Mouse (Mus musculus): ENCODE measurements at regions not wholly inside any gene's neighbourhood (a gene's known extent, or its start where the extent isn't known, plus 50 kb on each side); places are given as distances from the start of the nearest gene placed in this dataset.
"Not testable (repeated sequence)": the region's sequence is repeated elsewhere in the genome, so short reads cannot be mapped to it uniquely, and the experiment has no call there.

DNA sequence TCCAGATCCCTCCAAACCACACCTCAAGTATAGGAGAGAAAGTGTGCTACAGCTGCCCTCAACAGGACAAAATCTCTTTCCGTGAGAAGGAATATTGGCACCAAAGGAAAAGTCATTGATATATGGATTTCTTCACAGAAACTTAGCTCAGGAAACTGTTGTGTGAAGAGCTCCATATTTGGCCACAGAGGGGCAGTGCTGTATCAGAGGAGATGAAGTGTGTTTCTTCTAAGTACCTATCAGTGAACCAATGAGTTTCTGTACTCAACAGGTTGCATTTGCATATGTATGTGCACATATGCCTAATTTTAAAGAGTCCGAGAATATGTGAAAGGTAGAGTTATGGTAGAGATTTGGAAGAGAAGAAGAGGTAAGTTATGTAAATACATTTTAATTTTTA lies 580.4 kb upstream of the Olfr1507 start:
- H3K9me3 ChIP-seq (ENCODE audit: control insufficient read depth, insufficient read depth, low read depth, low read length); H3K36me3 ChIP-seq (ENCODE audit: control insufficient read depth, insufficient read depth, low read length, poor library complexity, severe bottlenecking); H3K9ac ChIP-seq (ENCODE audit: insufficient read depth, low read depth, low read length, poor library complexity, severe bottlenecking); H3K27ac ChIP-seq (ENCODE audit: insufficient read depth, low read depth, low read length, poor library complexity, severe bottlenecking); DNase-seq (ENCODE audit: low read depth, low spot score); H3K4me1 ChIP-seq (ENCODE audit: control insufficient read depth in 2 of 2, insufficient read depth in 2 of 2, low read length in 2 of 2, poor library complexity in 1 of 2); H3K4me3 ChIP-seq (ENCODE audit: insufficient read depth in 1 of 2, low read depth in 1 of 2, low read length in 2 of 2, poor library complexity in 1 of 2, severe bottlenecking in 1 of 2); in situ Hi-C loops (cut with MboI; ENCODE audit: low sequenced_read_pairs in 2 of 2, unreplicated experiment in 2 of 2): not testable (repeated sequence)

DNA sequence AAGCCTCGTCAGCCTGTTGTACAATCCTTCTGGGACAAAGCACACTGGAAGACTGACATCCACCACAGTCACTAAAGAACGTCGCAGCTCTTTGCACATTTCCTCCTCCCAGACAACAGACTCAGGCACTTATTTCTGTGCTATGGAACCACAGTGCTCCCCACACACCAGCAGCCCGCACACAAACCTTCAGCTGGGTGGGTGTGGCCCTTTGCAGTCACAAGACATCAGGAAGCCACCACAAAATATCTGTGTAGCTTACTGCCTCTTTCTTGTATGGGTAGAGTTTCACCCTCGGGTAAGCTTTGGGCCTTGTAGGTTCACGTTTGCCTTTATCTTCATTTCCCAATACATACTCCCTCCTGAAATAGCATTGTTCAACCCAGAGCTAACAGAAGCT lies 577.6 kb upstream of the Olfr1507 start:
- H3K9me3 ChIP-seq (ENCODE audit: control insufficient read depth, insufficient read depth, low read depth, low read length); DNase-seq (ENCODE audit: low read depth, low spot score); in situ Hi-C loops (cut with MboI; ENCODE audit: low sequenced_read_pairs in 2 of 2, unreplicated experiment in 2 of 2); H3K27ac ChIP-seq (ENCODE audit: insufficient read depth, low read depth, low read length, poor library complexity, severe bottlenecking); H3K4me3 ChIP-seq (ENCODE audit: insufficient read depth in 1 of 2, low read depth in 1 of 2, low read length in 2 of 2, poor library complexity in 1 of 2, severe bottlenecking in 1 of 2); H3K36me3 ChIP-seq (ENCODE audit: control insufficient read depth, insufficient read depth, low read length, poor library complexity, severe bottlenecking); H3K9ac ChIP-seq (ENCODE audit: insufficient read depth, low read depth, low read length, poor library complexity, severe bottlenecking); H3K4me1 ChIP-seq (ENCODE audit: control insufficient read depth in 2 of 2, insufficient read depth in 2 of 2, low read length in 2 of 2, poor library complexity in 1 of 2): not testable (repeated sequence)

DNA sequence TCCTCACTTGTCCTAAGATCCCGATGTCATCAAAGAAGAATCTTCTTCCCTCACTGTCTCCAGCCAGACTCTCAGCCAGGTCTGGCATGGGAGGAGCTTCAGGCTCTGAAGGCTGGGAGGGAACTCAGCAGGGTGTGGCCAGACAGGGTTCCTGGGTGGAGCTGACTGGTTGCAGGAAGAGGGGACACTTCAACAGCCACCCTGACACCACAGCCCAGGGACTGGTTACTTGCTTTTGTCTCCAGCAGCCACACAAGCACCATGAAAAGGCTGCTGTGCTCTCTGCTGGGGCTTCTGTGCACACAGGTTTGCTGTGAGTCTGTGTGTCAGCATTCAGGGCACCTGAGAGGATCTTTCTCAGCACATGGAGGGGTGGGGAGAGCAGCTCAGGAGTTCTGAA lies 577.0 kb upstream of the Olfr1507 start:
- H3K27ac ChIP-seq (ENCODE audit: insufficient read depth, low read depth, low read length, poor library complexity, severe bottlenecking); in situ Hi-C loops (cut with MboI; ENCODE audit: low sequenced_read_pairs in 2 of 2, unreplicated experiment in 2 of 2); H3K9me3 ChIP-seq (ENCODE audit: control insufficient read depth, insufficient read depth, low read depth, low read length); DNase-seq (ENCODE audit: low read depth, low spot score); H3K4me1 ChIP-seq (ENCODE audit: control insufficient read depth in 2 of 2, insufficient read depth in 2 of 2, low read length in 2 of 2, poor library complexity in 1 of 2); H3K9ac ChIP-seq (ENCODE audit: insufficient read depth, low read depth, low read length, poor library complexity, severe bottlenecking); H3K36me3 ChIP-seq (ENCODE audit: control insufficient read depth, insufficient read depth, low read length, poor library complexity, severe bottlenecking); H3K4me3 ChIP-seq (ENCODE audit: insufficient read depth in 1 of 2, low read depth in 1 of 2, low read length in 2 of 2, poor library complexity in 1 of 2, severe bottlenecking in 1 of 2): not testable (repeated sequence)

DNA sequence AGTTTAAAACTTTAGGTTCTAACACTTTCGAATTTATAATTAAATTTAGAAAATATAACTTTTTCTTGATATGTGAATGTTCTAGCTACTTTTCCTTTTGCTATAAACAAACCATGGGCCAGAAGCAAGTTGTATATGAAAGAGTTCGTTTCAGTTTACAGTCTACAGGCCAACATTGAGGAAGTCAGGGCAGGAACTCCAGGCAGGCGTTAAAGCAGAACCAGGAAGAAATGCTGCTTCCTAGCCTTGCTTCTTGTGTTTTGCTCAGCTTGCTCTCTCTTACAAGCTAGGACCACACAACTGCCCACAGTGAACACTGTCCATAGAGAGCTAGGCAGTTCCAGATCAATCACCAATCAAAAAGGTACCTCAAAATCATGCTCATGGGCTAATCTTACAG lies 558.9 kb upstream of the Olfr1507 start:
- in situ Hi-C loops (cut with MboI; ENCODE audit: low sequenced_read_pairs in 2 of 2, unreplicated experiment in 2 of 2); H3K4me3 ChIP-seq (ENCODE audit: insufficient read depth in 1 of 2, low read depth in 1 of 2, low read length in 2 of 2, poor library complexity in 1 of 2, severe bottlenecking in 1 of 2); H3K4me1 ChIP-seq (ENCODE audit: control insufficient read depth in 2 of 2, insufficient read depth in 2 of 2, low read length in 2 of 2, poor library complexity in 1 of 2); H3K9ac ChIP-seq (ENCODE audit: insufficient read depth, low read depth, low read length, poor library complexity, severe bottlenecking); DNase-seq (ENCODE audit: low read depth, low spot score); H3K27ac ChIP-seq (ENCODE audit: insufficient read depth, low read depth, low read length, poor library complexity, severe bottlenecking); H3K36me3 ChIP-seq (ENCODE audit: control insufficient read depth, insufficient read depth, low read length, poor library complexity, severe bottlenecking); H3K9me3 ChIP-seq (ENCODE audit: control insufficient read depth, insufficient read depth, low read depth, low read length): not testable (repeated sequence)

DNA sequence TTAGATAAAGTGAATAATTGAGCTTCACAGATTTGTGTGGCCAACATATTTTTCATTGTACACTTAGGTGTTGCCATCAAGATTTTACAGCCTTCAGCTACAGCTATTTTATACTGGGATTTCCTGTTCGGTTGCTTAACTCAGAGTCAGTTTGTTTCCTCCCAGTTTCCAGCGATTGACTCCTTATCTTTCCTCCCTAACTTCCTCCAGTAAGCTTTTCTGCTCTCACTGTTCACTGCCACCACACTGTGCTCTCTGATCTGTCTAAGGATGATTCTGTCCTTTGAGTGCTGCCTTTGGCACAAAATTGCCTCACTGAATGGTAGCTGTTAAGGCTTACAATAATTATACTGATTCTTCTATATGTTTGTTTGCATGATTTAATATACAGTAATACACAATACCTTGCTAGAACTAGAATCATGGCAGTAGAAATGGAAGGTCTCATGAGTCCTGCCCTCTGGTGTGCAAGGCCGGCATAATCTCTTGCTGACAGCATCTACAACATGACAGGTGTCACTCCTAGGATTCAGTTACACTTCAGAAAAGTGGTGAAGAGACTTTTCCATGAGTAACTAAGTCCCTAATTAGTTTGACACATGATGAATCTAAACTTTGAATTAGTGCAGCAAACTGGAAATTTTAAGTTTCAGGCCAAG lies 558.0 kb upstream of the Olfr1507 start:
- H3K27ac ChIP-seq (ENCODE audit: insufficient read depth, low read depth, low read length, poor library complexity, severe bottlenecking); H3K36me3 ChIP-seq (ENCODE audit: control insufficient read depth, insufficient read depth, low read length, poor library complexity, severe bottlenecking); H3K4me1 ChIP-seq (ENCODE audit: control insufficient read depth in 2 of 2, insufficient read depth in 2 of 2, low read length in 2 of 2, poor library complexity in 1 of 2); H3K9me3 ChIP-seq (ENCODE audit: control insufficient read depth, insufficient read depth, low read depth, low read length); H3K9ac ChIP-seq (ENCODE audit: insufficient read depth, low read depth, low read length, poor library complexity, severe bottlenecking); H3K4me3 ChIP-seq (ENCODE audit: insufficient read depth in 1 of 2, low read depth in 1 of 2, low read length in 2 of 2, poor library complexity in 1 of 2, severe bottlenecking in 1 of 2); in situ Hi-C loops (cut with MboI; ENCODE audit: low sequenced_read_pairs in 2 of 2, unreplicated experiment in 2 of 2); DNase-seq (ENCODE audit: low read depth, low spot score): not testable (repeated sequence)

DNA sequence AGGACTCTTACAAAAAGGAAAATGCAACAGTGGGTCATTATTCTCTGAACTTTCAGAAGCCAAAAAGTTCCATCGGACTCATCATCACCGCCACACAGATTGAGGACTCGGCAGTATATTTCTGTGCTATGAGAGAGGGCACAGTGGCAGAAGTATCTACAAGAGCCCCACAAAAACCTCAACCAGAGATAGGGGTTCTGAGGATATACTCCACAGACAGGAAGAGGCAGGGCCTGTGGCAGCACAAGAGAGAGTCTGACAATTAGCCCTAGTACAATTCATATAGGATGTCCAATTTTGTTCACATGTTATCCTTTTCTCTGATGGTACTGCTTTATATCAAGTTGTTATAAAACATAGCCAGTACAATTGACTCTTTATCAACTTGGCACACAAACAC lies 552.1 kb upstream of the Olfr1507 start:
- H3K9ac ChIP-seq (ENCODE audit: insufficient read depth, low read depth, low read length, poor library complexity, severe bottlenecking); in situ Hi-C loops (cut with MboI; ENCODE audit: low sequenced_read_pairs in 2 of 2, unreplicated experiment in 2 of 2); H3K9me3 ChIP-seq (ENCODE audit: control insufficient read depth, insufficient read depth, low read depth, low read length); H3K36me3 ChIP-seq (ENCODE audit: control insufficient read depth, insufficient read depth, low read length, poor library complexity, severe bottlenecking); H3K4me1 ChIP-seq (ENCODE audit: control insufficient read depth in 2 of 2, insufficient read depth in 2 of 2, low read length in 2 of 2, poor library complexity in 1 of 2); DNase-seq (ENCODE audit: low read depth, low spot score); H3K27ac ChIP-seq (ENCODE audit: insufficient read depth, low read depth, low read length, poor library complexity, severe bottlenecking); H3K4me3 ChIP-seq (ENCODE audit: insufficient read depth in 1 of 2, low read depth in 1 of 2, low read length in 2 of 2, poor library complexity in 1 of 2, severe bottlenecking in 1 of 2): not testable (repeated sequence)

DNA sequence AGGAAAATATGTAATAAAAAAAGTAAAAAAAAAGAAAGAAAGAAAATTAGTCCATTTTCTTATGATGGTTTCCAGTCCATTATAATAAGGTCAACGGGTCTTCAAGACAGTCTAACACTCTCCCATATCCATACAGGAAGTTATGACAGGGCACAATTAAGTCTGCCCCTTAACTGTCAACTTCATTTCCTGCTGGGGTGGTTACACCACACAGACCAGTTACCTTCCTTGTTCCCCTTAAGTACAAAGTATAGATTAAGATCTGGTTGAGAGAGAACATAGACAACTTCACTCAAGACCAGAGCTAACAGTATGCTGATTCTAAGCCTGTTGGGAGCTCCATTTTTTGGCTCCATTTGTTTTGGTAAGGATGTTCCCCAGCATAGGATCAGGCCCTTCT lies 551.4 kb upstream of the Olfr1507 start:
- H3K27ac ChIP-seq (ENCODE audit: insufficient read depth, low read depth, low read length, poor library complexity, severe bottlenecking); H3K9ac ChIP-seq (ENCODE audit: insufficient read depth, low read depth, low read length, poor library complexity, severe bottlenecking); H3K4me1 ChIP-seq (ENCODE audit: control insufficient read depth in 2 of 2, insufficient read depth in 2 of 2, low read length in 2 of 2, poor library complexity in 1 of 2); H3K4me3 ChIP-seq (ENCODE audit: insufficient read depth in 1 of 2, low read depth in 1 of 2, low read length in 2 of 2, poor library complexity in 1 of 2, severe bottlenecking in 1 of 2); H3K9me3 ChIP-seq (ENCODE audit: control insufficient read depth, insufficient read depth, low read depth, low read length); H3K36me3 ChIP-seq (ENCODE audit: control insufficient read depth, insufficient read depth, low read length, poor library complexity, severe bottlenecking); DNase-seq (ENCODE audit: low read depth, low spot score); in situ Hi-C loops (cut with MboI; ENCODE audit: low sequenced_read_pairs in 2 of 2, unreplicated experiment in 2 of 2): not testable (repeated sequence)

Data from ES-E14 (cell line).